Mouse (Mus musculus): Measurements from ENCODE around the gene Samd5.
A peak's percentile ranks its signal among the peaks of the same experiment; 100 is the strongest.

Samd5 gene

DNA sequence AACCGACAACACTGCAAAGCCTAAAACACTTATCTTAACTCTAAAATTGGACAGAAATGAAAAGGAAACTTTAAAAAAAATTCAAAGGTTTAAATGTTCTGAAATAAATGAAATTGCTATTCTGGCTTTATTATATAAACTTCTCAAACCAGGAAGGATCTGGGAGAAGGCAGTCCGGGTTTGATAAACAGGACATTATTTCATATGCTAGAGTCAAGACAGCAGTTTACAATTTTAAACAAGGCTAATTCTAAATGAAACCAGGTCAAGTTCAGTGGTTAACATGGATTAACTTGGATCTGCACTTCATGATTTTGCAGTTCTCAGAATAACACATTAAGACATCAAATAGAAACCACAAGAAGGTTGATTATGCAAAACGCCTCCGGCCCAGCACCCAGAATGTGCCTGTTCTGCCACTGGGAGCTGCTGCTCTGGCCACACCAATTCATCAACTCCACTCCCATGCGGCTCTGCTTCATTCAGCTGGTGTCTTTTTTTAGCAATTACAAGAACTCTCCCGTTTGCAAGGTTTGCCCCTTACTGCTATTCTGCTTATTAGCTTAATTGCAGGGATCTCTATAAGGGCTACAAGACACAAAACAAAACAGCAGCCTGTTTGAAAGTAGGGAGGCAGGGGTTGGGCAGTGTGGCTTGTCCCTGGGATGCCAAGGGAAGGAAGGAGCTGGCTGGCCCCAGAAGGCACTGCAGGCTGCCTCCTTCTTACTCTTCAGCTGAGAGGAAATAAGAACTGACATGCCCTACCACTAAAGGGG is 24.8 kb downstream of the Samd5 start:
- DNase-seq (ENCODE audit: low read depth): no peak

DNA sequence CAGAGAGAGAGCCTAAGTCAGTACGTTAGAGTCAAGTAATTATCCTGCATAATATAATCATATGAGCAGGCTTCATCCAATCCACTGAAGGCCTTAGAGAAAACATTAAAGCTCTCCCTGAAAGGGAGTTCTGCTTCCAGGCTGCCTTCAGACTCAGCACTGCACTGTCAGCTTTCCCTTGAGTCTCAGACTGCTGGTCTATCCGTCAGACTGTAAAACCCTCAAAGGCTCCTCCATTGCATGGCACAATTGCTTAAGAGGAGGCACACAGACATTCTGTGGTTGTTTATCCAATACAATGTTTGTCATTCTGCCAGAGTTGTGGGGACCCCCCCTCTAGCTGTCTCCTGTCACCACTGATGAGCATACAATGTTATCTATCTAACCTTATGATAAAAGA is 26.5 kb downstream of the Samd5 start:
- no peak for DNase-seq (ENCODE audit: low read depth)

DNA sequence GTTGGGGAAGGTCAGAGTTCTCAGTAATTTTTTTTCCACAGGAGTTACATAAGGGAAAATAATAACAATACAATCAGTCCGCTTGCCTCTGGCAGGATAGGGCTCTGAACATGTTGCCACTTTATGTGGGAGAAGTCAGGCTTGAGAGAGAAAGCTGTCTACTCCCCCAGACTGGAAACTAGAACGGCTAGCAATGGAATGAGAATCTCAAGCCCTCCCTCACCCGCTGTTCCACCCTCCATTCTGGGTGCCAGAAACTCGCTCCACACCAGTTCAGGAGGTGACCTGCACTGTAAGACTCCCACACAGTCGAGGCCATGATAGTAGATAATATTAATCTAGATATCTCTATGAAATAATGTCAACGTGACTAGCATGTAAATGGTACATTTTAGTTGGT is 27.3 kb downstream of the Samd5 start:
- no peak for DNase-seq (ENCODE audit: low read depth)

DNA sequence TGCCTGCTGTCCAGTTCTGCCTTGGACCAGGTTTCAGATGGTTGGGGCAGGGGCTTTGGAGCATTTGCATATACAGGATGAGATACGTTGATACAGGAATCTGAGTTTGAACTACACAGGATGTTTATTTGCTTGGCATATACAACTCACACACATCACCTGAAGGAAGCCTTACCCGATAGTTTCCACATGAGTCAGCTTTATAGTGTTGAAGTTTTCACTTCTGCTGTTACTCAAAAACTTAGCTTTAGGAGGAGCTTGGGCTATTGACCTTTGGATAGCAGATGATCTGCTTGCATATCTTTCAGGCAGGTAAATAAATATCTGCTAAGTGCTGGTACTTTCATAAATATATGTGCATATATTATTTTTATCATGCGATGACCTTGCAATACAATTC is 28.6 kb downstream of the Samd5 start:
- no peak for DNase-seq (ENCODE audit: low read depth)

DNA sequence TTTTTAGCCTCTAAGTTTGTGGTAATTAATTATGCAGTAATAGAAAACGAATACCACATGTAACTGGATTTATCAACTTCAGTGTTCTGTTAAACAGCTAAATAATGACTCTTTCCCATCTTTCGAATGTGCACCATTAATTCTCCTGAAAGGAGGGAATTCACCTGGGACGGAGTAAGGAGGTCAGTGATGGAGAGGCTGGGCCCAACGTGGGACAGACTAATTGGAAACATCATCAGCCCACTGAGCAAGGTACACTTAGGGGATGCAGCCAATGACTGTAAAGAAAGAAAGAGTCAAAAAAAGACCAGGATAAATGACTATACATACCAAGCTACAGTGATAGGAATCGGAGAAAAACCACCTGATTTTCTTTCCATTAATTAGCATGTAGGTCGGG is 31.5 kb downstream of the Samd5 start:
- no peak for DNase-seq (ENCODE audit: low read depth)

DNA sequence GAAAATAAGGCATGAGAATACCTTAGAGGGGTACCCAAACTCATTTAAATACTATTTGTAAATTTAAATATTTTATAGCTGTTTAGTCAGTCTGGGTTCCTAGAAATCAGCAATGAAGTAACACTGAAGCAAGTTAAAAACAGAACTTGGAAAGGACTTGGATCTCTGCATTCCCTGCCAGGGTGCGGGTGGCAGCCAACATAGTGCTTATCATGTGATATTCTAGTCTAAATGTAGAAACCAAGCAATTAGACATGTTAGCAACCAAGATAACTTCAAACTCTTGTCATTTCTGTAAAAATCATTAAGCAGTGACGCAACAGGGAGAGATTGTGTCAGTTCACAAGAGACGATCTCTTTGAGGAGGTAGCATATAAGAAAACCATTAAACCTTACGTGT is 32.9 kb downstream of the Samd5 start:
- no peak for DNase-seq (ENCODE audit: low read depth)

DNA sequence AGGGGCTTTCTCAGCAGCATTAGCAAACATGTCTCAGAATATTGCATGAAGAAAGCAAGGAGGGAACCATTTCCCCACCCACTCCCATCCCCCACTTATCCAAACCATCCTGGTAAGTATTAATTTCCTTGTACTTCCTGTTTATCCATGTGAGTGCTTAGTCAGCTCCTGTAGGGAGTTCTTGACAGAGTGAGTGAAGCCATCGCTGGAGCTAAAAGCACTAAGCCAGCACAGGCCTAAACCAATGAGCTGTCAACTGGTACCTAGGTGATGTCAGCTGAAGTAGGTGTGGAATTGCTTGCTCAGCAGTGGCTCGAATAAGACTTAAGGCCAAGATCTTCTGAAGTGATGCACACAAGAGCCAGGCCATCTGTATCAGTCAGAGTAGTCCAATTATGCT is 34.3 kb downstream of the Samd5 start:
- DNase-seq (ENCODE audit: low read depth): no peak

DNA sequence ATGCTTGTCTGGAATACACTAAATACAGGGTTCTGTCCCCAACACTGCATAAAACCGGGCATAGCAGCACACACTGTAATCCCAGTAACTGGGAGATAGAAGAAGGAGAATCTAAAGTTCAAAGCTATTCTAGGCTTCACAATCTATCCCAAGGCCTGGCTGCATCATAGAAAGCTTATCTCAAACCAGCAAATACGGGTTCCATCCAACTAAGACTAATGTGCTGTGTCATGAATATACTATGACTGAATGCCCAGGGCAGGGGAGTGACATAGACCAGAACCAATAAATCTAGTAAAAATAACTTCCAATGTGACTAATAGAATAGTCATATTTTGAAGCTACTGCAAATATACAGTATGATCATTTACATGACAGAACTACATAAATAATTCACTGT is 35.0 kb downstream of the Samd5 start:
- DNase-seq (ENCODE audit: low read depth): no peak

DNA sequence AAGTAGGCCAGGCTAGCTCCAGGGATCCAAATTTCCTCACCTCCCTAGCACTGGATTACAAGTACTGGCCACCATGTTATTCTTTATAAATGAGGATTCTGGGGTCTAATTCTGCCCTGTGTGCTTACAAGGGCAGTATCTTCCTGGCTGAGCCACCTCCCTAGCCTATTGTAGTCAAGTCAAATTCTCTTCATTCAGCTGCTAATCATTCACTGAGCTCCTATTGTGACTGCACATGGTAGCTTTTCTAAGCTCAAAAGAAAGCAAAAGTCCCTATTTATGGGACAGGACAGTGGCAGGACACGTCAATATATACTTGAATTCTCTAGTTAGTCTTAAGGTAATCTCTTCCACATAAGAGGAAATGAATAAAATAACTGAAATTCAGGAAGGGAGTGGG is 49.7 kb downstream of the Samd5 start:
- DNase-seq (ENCODE audit: low read depth): no peak

DNA sequence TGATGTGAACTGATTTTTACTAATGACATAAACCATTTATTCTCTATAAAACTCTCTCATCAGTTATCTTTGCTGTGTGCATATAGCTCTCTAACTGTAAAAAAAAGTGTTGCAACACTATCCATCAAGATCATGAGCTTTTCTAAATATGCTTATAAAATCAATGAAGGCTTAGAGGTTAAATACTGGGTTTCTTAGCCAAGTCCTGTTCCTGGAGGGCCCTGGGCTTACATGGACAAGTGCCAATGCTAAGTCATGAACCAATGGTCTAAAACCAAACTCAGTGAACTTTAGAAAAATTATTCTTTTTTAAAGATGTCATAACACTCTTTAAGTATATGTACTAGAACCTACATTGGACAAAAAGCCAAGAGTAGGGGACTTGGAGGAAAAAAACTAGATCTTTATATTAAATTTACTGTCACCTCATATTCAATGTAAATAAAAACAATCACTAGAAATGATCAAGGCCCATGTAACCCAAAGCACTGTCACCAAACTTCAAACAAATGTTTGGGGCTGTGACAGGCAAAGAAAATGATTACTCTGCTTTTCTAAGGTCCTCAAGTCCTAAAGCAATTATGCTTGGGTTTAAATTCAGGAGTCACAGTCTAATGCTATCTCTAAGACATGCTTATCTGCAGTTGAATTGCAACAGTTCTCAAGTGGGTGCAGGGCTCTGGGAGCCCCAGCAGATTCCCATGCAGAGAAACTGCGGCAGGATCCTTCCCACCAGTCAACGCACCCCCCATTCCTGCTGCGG is 52.9 kb downstream of the Samd5 start:
- no peak for DNase-seq (ENCODE audit: low read depth)

DNA sequence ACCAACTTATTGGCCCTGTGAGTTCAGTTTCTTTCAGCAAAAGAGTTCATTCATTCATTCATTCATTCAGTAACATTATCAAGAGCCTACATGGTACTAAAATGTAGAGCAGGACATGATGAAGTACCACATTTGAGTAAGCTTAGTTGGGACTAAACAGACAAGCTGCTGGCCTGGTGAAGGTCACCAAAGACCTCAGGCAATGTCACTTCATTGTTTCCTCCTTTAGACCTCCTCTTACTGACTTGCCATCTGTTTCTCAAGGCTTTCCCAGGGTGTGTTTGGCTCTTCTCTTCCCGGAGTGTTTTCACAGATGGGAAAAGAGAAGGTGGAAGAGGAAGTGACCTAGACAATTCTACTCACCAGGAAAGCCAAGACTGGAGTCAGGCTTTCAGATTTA is 54.0 kb downstream of the Samd5 start:
- no peak for DNase-seq (ENCODE audit: low read depth)

DNA sequence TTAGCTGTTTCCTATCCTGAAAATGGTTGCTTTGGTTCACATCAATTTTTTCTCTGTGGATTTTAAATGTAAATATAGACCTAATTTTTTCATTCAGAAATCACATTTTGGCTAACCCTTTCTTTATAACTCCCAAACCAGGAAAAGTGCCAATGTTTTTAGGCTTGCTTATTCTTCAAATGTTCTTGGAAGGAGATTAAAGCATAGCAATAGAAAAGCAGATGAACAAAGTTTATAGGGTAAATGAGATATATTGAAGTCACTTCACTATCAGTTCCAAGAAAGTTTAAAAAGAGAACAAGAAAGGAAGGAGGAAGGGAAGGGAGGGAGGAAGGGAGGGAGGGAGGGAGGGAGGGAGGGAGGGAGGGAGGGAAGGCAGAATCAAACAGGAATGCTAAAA is 60.0 kb downstream of the Samd5 start:
- no peak for DNase-seq (ENCODE audit: low read depth)

DNA sequence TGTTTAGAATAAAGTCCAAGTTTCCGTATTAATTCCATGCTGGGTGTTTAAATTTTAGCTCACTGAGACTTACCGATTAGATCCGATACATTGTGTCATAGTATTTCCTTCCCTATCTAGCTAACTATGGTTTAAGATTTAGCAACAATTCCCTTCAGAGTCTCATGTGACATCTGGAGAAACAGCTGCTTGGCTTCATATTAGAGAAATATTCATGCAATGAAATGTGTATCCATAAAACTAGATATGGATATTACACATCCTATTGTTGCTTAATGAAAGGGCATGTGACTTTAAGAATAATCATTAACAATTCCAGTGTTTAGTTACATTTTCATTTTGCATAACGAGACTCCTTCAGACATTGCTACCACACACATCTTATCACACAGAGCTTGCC is 66.2 kb downstream of the Samd5 start:
- DNase-seq (ENCODE audit: low read depth): no peak

DNA sequence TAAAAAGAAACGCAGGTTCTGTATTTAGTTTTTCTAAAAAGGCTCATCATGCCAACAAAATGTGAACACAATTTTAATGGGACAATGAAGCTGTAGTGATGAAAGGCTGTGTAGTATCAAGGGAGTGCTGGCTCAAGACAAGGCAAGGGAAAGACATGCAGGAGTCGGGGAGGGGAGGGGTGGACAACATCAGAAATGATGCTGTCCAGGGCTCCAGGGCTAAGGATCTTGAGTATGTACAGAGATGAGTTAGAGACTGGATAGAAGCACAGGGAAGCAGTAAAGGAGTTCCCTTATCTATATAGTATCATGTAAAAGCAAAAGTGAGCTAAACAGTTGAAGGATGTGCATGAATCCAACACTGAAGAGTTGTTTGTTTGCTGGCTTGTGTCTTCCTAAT is 67.9 kb downstream of the Samd5 start:
- DNase-seq (ENCODE audit: low read depth): no peak

DNA sequence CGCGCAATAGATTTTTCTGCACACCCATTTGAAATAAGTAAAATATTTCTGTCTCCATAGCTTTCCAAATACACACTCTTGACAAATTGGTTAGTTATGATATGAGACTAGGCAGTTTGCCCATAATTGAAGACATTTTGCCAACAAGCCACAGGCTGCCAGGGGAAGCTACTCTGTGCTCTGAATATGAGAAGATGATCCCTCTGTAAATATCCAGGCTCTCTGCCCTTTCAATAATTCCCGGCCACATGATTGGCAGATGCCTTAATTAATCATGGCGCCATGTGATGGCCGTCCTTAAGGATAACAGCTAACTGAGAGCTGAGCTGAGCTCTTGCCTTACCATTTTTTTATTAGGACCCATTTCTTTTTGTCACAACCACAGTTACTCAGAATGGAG is 69.4 kb downstream of the Samd5 start:
- no peak for DNase-seq (ENCODE audit: low read depth)

DNA sequence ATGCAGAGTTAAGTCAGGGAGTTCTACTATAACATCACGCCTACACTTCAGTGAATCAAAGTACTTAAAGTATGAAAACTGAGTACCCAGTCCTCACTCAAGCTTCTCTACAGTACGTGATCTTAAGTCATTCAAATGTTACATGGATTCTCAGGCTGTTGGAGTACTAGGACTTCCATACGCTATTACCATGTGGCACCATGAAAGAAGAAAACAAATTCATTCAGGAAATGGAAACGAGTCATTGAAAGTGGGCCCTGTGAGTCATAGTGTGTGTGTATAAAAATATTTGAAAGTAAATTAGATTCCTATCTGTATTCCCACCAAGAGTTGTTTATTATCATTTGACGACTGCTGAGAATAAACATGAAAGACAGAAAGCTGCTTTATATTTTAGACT is 71.7 kb downstream of the Samd5 start:
- no peak for DNase-seq (ENCODE audit: low read depth)

DNA sequence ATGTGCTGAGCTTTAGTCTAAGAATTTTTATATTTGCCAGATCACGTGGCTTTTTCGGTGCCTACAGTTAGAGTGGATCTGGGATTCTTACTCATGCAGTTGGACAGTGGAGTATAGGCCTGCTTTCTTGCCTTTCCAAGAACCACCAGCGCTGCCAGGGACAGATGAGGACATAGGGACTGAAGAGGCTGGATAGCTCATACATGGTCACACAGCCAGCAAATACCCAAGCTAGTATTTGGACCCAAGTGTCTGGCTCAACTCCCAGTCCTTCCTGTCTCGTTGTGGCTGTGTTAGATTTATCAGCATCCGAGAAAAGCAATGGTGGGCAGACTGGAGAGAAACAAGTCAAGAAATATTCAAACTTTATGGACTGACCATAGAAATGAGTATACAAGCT is 72.2 kb downstream of the Samd5 start:
- DNase-seq (ENCODE audit: low read depth): no peak

DNA sequence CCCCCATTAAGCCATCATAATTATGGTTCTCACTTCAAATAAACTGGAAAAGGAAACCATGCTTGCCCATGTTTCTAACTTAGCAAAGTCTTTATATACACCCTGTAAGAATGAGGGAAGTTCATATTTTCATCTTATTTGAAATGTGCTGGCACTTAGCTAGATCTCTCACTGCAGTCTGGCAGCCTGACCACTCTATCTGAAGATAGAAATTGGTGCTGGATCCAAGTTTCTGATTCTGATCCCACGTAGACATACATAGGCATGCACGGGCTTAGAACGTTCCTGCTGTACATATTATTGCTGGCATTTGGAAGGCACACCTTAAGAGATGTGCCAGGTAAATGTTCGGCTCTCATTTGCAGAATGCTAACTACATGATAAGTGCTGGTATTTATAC is 72.6 kb downstream of the Samd5 start:
- DNase-seq (ENCODE audit: low read depth): no peak

DNA sequence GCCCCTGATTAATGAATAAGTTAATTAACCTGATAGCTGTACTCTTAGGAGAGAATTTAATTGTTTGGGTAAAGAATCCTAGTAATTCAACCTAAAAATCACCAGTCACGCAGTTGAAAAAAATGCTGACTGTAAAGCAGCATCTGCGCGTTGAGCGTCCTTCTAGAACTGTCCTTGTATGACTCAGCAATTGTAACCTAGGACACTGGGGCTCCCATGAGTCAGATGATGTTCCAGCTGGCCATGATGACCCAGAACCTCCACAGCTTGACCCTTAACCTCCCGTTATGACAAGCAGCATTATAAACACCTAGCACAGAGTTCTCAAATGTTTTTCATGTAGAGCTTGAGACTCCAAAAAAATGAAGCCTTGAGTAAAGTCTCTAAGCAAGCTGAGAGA is 78.8 kb downstream of the Samd5 start:
- no peak for DNase-seq (ENCODE audit: low read depth)

DNA sequence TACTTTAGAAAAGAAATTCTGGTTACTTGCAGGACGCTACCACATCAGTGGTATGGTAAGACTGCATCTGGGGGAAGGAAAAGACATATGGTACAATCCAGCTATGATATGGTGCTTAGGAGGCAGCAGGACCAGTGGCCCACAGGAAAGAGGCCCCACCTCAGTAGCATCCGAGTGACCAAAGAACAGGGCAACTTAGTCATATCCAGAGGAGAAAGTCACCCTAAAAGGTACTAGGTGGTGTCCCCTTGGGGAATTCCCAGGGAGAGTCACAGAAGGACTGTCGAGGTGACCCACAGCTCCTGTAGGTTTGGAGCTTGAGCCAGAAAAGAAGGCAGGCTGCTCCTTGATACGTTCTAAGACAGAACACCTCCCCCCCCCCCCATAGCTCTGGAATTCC is 80.3 kb downstream of the Samd5 start:
- DNase-seq (ENCODE audit: low read depth): no peak

DNA sequence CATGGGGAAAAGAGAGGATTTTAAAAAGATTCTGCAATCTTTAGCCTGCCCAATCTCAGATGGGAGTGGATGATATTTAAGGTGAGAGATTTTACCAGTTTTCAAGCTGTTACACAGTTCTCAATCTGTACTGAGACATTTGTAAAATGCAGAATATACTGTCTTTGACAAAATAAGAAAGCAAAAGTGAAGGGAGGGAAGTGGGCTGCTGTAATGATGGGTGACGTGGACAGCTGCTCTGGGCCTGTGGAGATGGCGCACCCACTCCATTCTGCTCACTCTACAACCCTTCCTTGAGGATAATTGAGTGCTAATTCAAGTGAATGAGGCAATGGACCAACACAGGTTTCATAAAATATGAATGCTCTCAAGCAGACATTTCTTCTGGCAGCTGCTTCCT is 84.4 kb downstream of the Samd5 start:
- no peak for DNase-seq (ENCODE audit: low read depth)

DNA sequence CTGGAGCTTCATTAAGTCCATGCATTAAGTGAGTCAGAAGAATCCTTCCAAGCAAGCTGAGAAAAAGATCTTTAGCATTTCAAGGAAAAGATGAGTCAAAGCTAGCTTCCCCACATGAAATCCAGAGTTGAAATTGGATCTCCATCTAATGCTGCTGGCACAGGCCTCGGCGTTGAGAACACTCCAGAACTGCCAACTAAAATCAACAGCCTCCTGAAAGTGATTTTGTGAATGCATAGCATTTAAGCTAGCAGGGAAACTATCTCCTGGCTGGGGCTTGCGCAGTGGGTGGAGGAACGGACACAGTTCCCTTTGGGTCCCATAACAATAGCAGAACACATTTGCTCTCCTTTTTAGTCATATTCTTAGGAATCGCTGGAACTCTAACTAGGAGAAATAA is 88.7 kb downstream of the Samd5 start:
- no peak for DNase-seq (ENCODE audit: low read depth)

DNA sequence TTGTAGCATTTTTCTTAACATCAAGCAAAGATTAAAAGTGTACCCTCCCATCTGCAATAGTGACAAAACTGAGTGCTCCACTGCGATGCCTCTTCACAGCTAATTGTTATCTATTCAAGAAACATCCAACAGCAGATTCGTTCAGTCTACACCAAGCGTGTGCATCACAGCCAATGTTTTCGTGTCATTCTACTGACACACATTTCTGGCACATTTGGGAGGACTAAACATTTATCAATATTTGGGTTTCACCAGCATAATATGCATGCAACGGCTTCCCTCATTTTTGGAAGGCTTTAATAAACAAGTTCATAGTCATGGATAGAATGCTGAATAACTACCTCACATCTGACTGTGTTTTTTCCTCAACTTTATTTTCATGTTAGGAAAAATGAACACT is 95.6 kb downstream of the Samd5 start:
- DNase-seq (ENCODE audit: low read depth): no peak

DNA sequence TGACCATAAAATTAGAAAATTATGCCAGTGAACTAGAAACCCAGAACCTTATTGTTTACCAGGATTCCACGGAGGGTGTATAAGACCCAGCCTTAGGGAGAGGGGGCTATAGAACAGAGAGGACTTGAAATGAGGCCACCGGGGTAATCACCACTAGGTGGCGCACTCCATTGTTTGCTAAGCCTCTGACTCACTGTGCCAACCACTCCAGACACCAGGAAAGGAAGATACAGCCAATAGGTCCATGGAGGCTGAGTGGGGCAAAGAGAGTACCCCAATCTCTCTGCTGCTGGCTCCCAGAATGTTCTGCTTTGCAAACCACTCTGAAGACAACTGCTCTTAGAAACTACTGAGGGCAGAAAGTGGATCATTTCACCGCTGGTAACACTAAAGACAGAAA is 99.4 kb downstream of the Samd5 start:
- DNase-seq (ENCODE audit: low read depth): peak; percentile 40
